ENCODE assay signal across 21 mouse cellular contexts in the genomic region with DNA sequence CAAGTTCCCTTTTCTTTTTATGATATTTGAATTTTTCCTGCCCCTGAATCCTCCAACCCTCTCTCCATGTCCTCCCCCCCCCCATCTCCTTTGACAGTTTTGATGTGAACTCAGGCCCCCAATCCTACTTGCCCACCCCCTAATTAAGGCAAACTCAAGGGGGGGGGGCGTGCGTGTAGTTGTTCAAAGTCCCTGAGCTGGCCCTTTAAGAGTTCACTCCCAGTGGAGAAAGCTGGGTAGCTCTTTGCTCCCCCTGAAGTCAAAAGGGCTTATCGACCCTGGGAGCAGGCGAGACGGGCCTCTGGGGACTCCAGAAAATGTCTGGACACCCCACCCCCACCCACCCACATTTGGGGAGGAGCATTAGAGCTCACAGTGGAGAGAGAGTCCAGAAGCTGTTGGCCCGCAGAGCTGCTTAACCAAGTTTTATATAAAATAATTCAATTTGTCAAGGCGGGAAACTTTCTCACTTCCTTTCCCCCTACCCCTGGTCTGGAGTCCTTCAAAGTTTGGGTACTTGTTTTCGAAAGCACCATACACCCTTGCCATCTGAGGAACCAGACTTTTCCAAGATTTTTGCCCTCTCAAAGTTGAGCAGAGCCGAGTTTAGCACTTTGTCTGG. TPM values are rescaled to one million over a fixed set of nuclear protein-coding genes. Genes with fewer than 3 reads are reported as not detected.
A peak's percentile ranks its signal among the peaks of the same experiment; 100 is the strongest.
DNase-seq lines count a peak whose midpoint lies in the region; ATAC-seq and TF ChIP-seq lines count a peak whose summit lies in the region.
"Had no signal": no experiment of that assay in that cellular context is flagged by ENCODE, and none has a peak within 500 bp of the region (broad histone marks: within the 10 kb centered on the region; RNA-seq: fewer than 3 reads in every experiment).

No protein-coding gene starts in this region.

- peaks cover 71% of the 10 kb centered on the region for H3K4me1 ChIP-seq in forebrain, embryonic 10.5 days
- H3K4me1 ChIP-seq in forebrain, embryonic 13.5 days = peaks cover 17% of the 10 kb centered on the region
- H3K4me1 ChIP-seq in embryonic facial prominence, embryonic 10.5 days = peaks cover 50% of the 10 kb centered on the region
- H3K4me1 ChIP-seq in hindbrain, embryonic 14.5 days (replicated peaks; ENCODE audit: control insufficient read depth, insufficient read depth, low read length) = 0 out of 2 replicates have a peak, but pooled peaks cover 4% of the 10 kb centered on the region
- peaks cover 18% of the 10 kb centered on the region for H3K4me1 ChIP-seq in neural tube, embryonic 11.5 days (ENCODE audit: control insufficient read depth, insufficient read depth, low read length)
- H3K4me1 ChIP-seq in thymus, adult 2 months (replicated peaks; ENCODE audit: control insufficient read depth, insufficient read depth, low read length) = no peaks in the 10 kb centered on the region

- H3K27me3 ChIP-seq in forebrain, embryonic 10.5 days (ENCODE audit: poor library complexity, severe bottlenecking) = peaks cover 100% of the 10 kb centered on the region
- peaks cover 98% of the 10 kb centered on the region for H3K27me3 ChIP-seq in forebrain, embryonic 13.5 days
- H3K27me3 ChIP-seq in embryonic facial prominence, embryonic 10.5 days (replicated peaks; ENCODE audit: low read depth, poor library complexity, severe bottlenecking) = peaks cover 98% of the 10 kb centered on the region
- H3K27me3 ChIP-seq in hindbrain, embryonic 14.5 days (ENCODE audit: control insufficient read depth, insufficient read depth, low read length) = peaks cover 78% of the 10 kb centered on the region
- H3K27me3 ChIP-seq in neural tube, embryonic 11.5 days (ENCODE audit: control insufficient read depth, insufficient read depth, low read length) = peaks cover 75% of the 10 kb centered on the region
- H3K27me3 ChIP-seq in thymus, adult 2 months (ENCODE audit: control insufficient read depth, insufficient read depth, low read length) = peaks cover 27% of the 10 kb centered on the region

- 0 out of 2 replicates have a peak overlapping the region, but pooled peaks have one; percentile 4 for H3K4me3 ChIP-seq in forebrain, embryonic 10.5 days
- H3K4me3 ChIP-seq in forebrain, embryonic 13.5 days = no peak overlapping the region
- peak overlapping the region; percentile 65; the same call in 1 of the 2 replicates for H3K4me3 ChIP-seq in embryonic facial prominence, embryonic 10.5 days
- H3K4me3 ChIP-seq in hindbrain, embryonic 14.5 days (replicated peaks; ENCODE audit: low read length) = no peak overlapping the region; the same call in 1 of the 2 replicates
- H3K4me3 ChIP-seq in neural tube, embryonic 11.5 days (ENCODE audit: low read depth, low read length) = peak overlapping the region; percentile 6; the same call in 1 of the 2 replicates
- H3K4me3 ChIP-seq in thymus, adult 2 months (ENCODE audit: control insufficient read depth, insufficient read depth, low read length) = no peak overlapping the region
- H3K4me3 ChIP-seq: heart, adult 2 months; lung, embryonic 15.5 days; myocyte had no signal

- 0 out of 2 replicates have a peak overlapping the region, but pooled peaks have one; percentile 20 for H3K27ac ChIP-seq in forebrain, embryonic 10.5 days
- H3K27ac ChIP-seq in forebrain, embryonic 13.5 days = no peak overlapping the region
- peak overlapping the region; percentile 19; the same call in 1 of the 2 replicates for H3K27ac ChIP-seq in embryonic facial prominence, embryonic 10.5 days (replicated peaks)
- peak overlapping the region; percentile 79; the same call in 1 of the 2 replicates for H3K27ac ChIP-seq in hindbrain, embryonic 14.5 days
- peak overlapping the region; percentile 67 for H3K27ac ChIP-seq in neural tube, embryonic 11.5 days (ENCODE audit: low read depth, low read length)
- no peak overlapping the region for H3K27ac ChIP-seq in thymus, adult 2 months (ENCODE audit: control insufficient read depth, insufficient read depth, low read length)
- H3K27ac ChIP-seq: heart, adult 2 months; kidney, postnatal 0 days; lung, embryonic 15.5 days had no signal

- ATAC-seq in forebrain, embryonic 13.5 days = no peak
- ATAC-seq in hindbrain, embryonic 14.5 days (ENCODE audit: low FRiP score) = peak; percentile 22; the same call in 1 of the 2 replicates
- ATAC-seq in neural tube, embryonic 11.5 days (ENCODE audit: insufficient read depth, low FRiP score, low TSS enrichment) = peak; percentile 43
- ATAC-seq in granulocyte monocyte progenitor cell, adult 5-6 weeks (replicated peaks; ENCODE audit: poor library complexity, severe bottlenecking) = no peak
- ATAC-seq: forebrain, postnatal 0 days had no signal

- no peak for DNase-seq in forebrain, embryonic 10.5 days (ENCODE audit: extremely low spot score, low spot score)
- peak; percentile 49 for DNase-seq in embryonic facial prominence, embryonic 10.5 days (ENCODE audit: low spot score)
- peak; percentile 23 for DNase-seq in hindbrain, embryonic 14.5 days (ENCODE audit: low spot score)
- peak; percentile 72 for DNase-seq in neural tube, embryonic 11.5 days (ENCODE audit: low spot score)
- DNase-seq in spleen, postnatal 14 days (ENCODE audit: low spot score in 2 of 2) = no peak
- no peak for DNase-seq in thymus, adult 2 months
- DNase-seq: adrenal gland, postnatal 36 days; cerebellum, postnatal 10 days; forebrain, postnatal 0 days; heart, adult 2 months; thymus, adult 18-20 months had no signal

- H3K9ac ChIP-seq in forebrain, embryonic 13.5 days = no peak overlapping the region
- no peak overlapping the region for H3K9ac ChIP-seq in hindbrain, embryonic 14.5 days
- H3K9ac ChIP-seq in neural tube, embryonic 11.5 days (ENCODE audit: low read length) = 0 out of 2 replicates have a peak overlapping the region, but pooled peaks have one; percentile 2
- H3K9ac ChIP-seq: forebrain, postnatal 0 days; lung, embryonic 15.5 days had no signal

- under 1% methylated on average over 9 of the region's 9 CpGs for WGBS in forebrain, embryonic 10.5 days
- WGBS in forebrain, embryonic 13.5 days = under 1% methylated on average over 9 of the region's 9 CpGs
- 2% methylated on average over 9 of the region's 9 CpGs for WGBS in embryonic facial prominence, embryonic 10.5 days
- under 1% methylated on average over 9 of the region's 9 CpGs for WGBS in hindbrain, embryonic 14.5 days
- WGBS in neural tube, embryonic 11.5 days = under 1% methylated on average over 9 of the region's 9 CpGs
- 6% methylated on average over 9 of the region's 9 CpGs for WGBS in thymus, adult 2 months

- TF ChIP-seq CTCF in thymus, adult 2 months (IDR thresholded peaks at IDR 0.05; ENCODE audit: borderline replicate concordance, control insufficient read depth, extremely low read depth, insufficient read depth, low read length, poor library complexity) = no peak

- no peaks in the 10 kb centered on the region for H3K36me3 ChIP-seq in forebrain, embryonic 10.5 days (replicated peaks)
- no peaks in the 10 kb centered on the region for H3K36me3 ChIP-seq in forebrain, embryonic 13.5 days (ENCODE audit: poor library complexity, severe bottlenecking)
- H3K36me3 ChIP-seq in embryonic facial prominence, embryonic 10.5 days (replicated peaks) = no peaks in the 10 kb centered on the region
- no peaks in the 10 kb centered on the region for H3K36me3 ChIP-seq in hindbrain, embryonic 14.5 days (replicated peaks; ENCODE audit: control insufficient read depth, insufficient read depth)
- H3K36me3 ChIP-seq in neural tube, embryonic 11.5 days (ENCODE audit: control insufficient read depth, insufficient read depth, low read length) = no peaks in the 10 kb centered on the region
- no peaks in the 10 kb centered on the region for H3K36me3 ChIP-seq in thymus, adult 2 months (ENCODE audit: control insufficient read depth, insufficient read depth, low read length)
- H3K36me3 ChIP-seq: lung, embryonic 15.5 days had no signal

- no peaks in the 10 kb centered on the region for H3K9me3 ChIP-seq in forebrain, embryonic 10.5 days
- H3K9me3 ChIP-seq in forebrain, embryonic 13.5 days (replicated peaks) = no peaks in the 10 kb centered on the region
- no peaks in the 10 kb centered on the region for H3K9me3 ChIP-seq in embryonic facial prominence, embryonic 10.5 days
- no peaks in the 10 kb centered on the region for H3K9me3 ChIP-seq in hindbrain, embryonic 14.5 days (ENCODE audit: control insufficient read depth, low read length)
- no peaks in the 10 kb centered on the region for H3K9me3 ChIP-seq in neural tube, embryonic 11.5 days (ENCODE audit: control insufficient read depth, low read length)
- H3K9me3 ChIP-seq: lung, embryonic 15.5 days had no signal

- no peak overlapping the region for H3K4me2 ChIP-seq in forebrain, embryonic 13.5 days
- H3K4me2 ChIP-seq in hindbrain, embryonic 14.5 days (replicated peaks) = peak overlapping the region; percentile 71
- peak overlapping the region; percentile 78 for H3K4me2 ChIP-seq in neural tube, embryonic 11.5 days (ENCODE audit: low read depth)
- H3K4me2 ChIP-seq: lung, embryonic 15.5 days had no signal

- no peak for TF ChIP-seq POLR2A in thymus, adult 2 months (IDR thresholded peaks at IDR 0.05; ENCODE audit: control insufficient read depth, extremely low read depth, insufficient read depth, low read length, poor library complexity)

RNA-seq across cellular contexts. Expression of a gene that starts 1.5 kb away (rescaled TPM):
- 12.2 and 13.0 TPM in 2 replicates for polyA plus RNA-seq in forebrain, embryonic 10.5 days (2016; fragmentation: Nextera tagmentation; extraction: Ambion mirVana)
- 0.53 and 0.65 TPM in 2 replicates for polyA plus RNA-seq in forebrain, embryonic 13.5 days (2015; fragmentation: Nextera tagmentation; extraction: Ambion mirVana)
- 16.6 and 17.7 TPM in 2 replicates for polyA plus RNA-seq in embryonic facial prominence, embryonic 10.5 days (2016; fragmentation: Nextera tagmentation; extraction: Ambion mirVana)
- polyA plus RNA-seq in hindbrain, embryonic 14.5 days (2014; fragmentation: Nextera tagmentation; extraction: Ambion mirVana) = 7.9 and 8.2 TPM in 2 replicates
- polyA plus RNA-seq in neural tube, embryonic 11.5 days (2014; fragmentation: Nextera tagmentation; extraction: Ambion mirVana) = 36.2 and 42.8 TPM in 2 replicates
- total RNA-seq in granulocyte monocyte progenitor cell, adult 5-6 weeks (2014; fragmentation: Nextera tagmentation) = not detected in 2 replicates
- total RNA-seq in granulocyte monocyte progenitor cell, adult 5-6 weeks (2017) = not detected in 2 replicates
- polyA plus RNA-seq in thymus, adult 2 months (2012; rRNA removed) = 0.09 and 0.11 TPM in 2 replicates
- total RNA-seq: adrenal gland, postnatal 36 days; gastrocnemius, adult 8-10 months; heart, adult 2 months; left cerebral cortex, postnatal 10 days; liver, adult 2 months; megakaryocyte progenitor cell, adult 5-6 weeks had no signal
- polyA plus RNA-seq: intestine, embryonic 14.5 days; kidney, postnatal 0 days; liver, adult 2 months had no signal

Comparison
In these comparisons a context has a peak if more than half of its experiments do, and no peak if none do; other contexts are left out.
1. H3K27ac ChIP-seq: peak in forebrain, embryonic 10.5 days (single experiment), embryonic facial prominence, embryonic 10.5 days (single experiment), hindbrain, embryonic 14.5 days (single experiment) and neural tube, embryonic 11.5 days (single experiment); none in forebrain, embryonic 13.5 days (single experiment) and thymus, adult 2 months (single experiment).
2. H3K4me3 ChIP-seq: peak in forebrain, embryonic 10.5 days (single experiment), embryonic facial prominence, embryonic 10.5 days (single experiment) and neural tube, embryonic 11.5 days (single experiment); none in forebrain, embryonic 13.5 days (single experiment), hindbrain, embryonic 14.5 days (single experiment) and thymus, adult 2 months (single experiment).
3. DNase-seq: peak in embryonic facial prominence, embryonic 10.5 days (single experiment), hindbrain, embryonic 14.5 days (single experiment) and neural tube, embryonic 11.5 days (single experiment); none in forebrain, embryonic 10.5 days (single experiment), spleen, postnatal 14 days (0 of 2) and thymus, adult 2 months (single experiment).
4. ATAC-seq: peak in hindbrain, embryonic 14.5 days (single experiment) and neural tube, embryonic 11.5 days (single experiment); none in forebrain, embryonic 13.5 days (single experiment) and granulocyte monocyte progenitor cell, adult 5-6 weeks (single experiment).